Mouse (Mus musculus): ENCODE data around the gene Tmigd1. TPM values are rescaled to one million over a fixed set of nuclear protein-coding genes. Genes with fewer than 3 reads are reported as not detected.

The Tmigd1 gene
- polyA plus RNA-seq, 1 experiment from 2014 or later = not detected

GRCm38 (mm10) chr11:76884451-76884850 lies 17.5 kb upstream of the Tmigd1 start:
- WGBS = 47% methylated on average over 5 of the region's 5 CpGs
- H3K4me1 ChIP-seq = no peaks in the 10 kb centered on the region
- ATAC-seq (ENCODE audit: insufficient number of reproducible peaks, insufficient read depth, low FRiP score, low TSS enrichment) = no peak

GRCm38 (mm10) chr11:76889339-76890164 lies 12.4 kb upstream of the Tmigd1 start:
- H3K27me3 ChIP-seq = no peaks in the 10 kb centered on the region
- no peak for ATAC-seq (ENCODE audit: insufficient number of reproducible peaks, insufficient read depth, low FRiP score, low TSS enrichment)
- H3K4me2 ChIP-seq (replicated peaks) = no peak overlapping the region
- no peak overlapping the region for H3K9ac ChIP-seq
- H3K9me3 ChIP-seq = no peaks in the 10 kb centered on the region
- H3K27ac ChIP-seq = no peak overlapping the region
- H3K4me1 ChIP-seq = no peaks in the 10 kb centered on the region
- H3K4me3 ChIP-seq = no peak overlapping the region
- WGBS = 60% methylated on average over 10 of the region's 10 CpGs
- no peaks in the 10 kb centered on the region for H3K36me3 ChIP-seq

More at GRCm38 (mm10) chr11:76884451-76884850, 17.5 kb upstream of the Tmigd1 start:
- Histone ChIP-seq H3K9me3 (no peaks in the 10 kb centered on the region), H3K27ac (no peak overlapping the region), H3K36me3 (no peaks in the 10 kb centered on the region), H3K4me2 (replicated peaks) (no peak overlapping the region), H3K27me3 (no peaks in the 10 kb centered on the region), H3K9ac (no peak overlapping the region), H3K4me3 (no peak overlapping the region)

- Histone ChIP-seq H3K27me3 (no peaks in the 10 kb centered on the region), H3K9ac (no peak overlapping the region), H3K27ac (no peak overlapping the region), H3K9me3 (no peaks in the 10 kb centered on the region), H3K36me3 (no peaks in the 10 kb centered on the region), H3K4me1 (no peaks in the 10 kb centered on the region), H3K4me3 (no peak overlapping the region), H3K4me2 (replicated peaks) (no peak overlapping the region)
- no peak for ATAC-seq (ENCODE audit: insufficient number of reproducible peaks, insufficient read depth, low FRiP score, low TSS enrichment)
- WGBS = 86% methylated on average over 7 of the region's 7 CpGs
Observed at GRCm38 (mm10) chr11:76891171-76891570, 10.8 kb upstream of the Tmigd1 start.

DNA sequence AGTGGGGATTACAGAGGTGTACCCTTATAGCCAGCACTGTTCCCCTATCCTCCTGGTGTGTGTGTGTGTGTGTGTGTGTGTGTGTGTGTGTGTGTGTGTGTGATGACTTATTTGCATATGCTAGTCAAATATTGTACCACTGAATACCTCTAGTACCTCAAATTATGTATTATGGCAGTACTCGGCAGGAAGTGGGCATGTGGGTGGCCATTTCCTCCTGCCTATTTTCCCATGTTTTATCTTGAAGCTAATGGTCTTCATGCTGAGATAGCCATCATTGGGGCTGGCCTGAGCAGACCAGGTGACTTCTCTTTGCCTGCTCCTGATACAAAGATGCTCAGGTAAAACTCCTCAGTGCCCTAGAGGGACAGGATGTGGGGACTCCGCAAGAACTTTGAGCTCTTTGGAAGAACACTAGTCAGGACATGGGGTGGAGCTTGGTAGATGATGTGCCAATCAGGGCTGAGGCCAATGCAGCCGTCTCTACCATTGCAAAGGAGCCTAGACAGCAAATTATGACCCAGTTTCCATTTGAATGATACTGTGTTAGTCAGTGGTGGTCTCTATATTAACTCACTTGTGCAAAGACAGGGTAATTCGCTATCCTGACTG lies 10.1 kb upstream of the Tmigd1 start:
- H3K4me3 ChIP-seq = no peak overlapping the region
- no peak overlapping the region for H3K4me2 ChIP-seq (replicated peaks)
- 74% methylated on average over 4 of the region's 4 CpGs for WGBS
- no peak overlapping the region for H3K27ac ChIP-seq
- H3K36me3 ChIP-seq = no peaks in the 10 kb centered on the region
- no peak overlapping the region for H3K9ac ChIP-seq
- no peaks in the 10 kb centered on the region for H3K27me3 ChIP-seq
- no peaks in the 10 kb centered on the region for H3K4me1 ChIP-seq
- no peaks in the 10 kb centered on the region for H3K9me3 ChIP-seq
- ATAC-seq (ENCODE audit: insufficient number of reproducible peaks, insufficient read depth, low FRiP score, low TSS enrichment) = no peak

- Histone ChIP-seq H3K36me3 (no peaks in the 10 kb centered on the region), H3K9ac (no peak overlapping the region), H3K27me3 (no peaks in the 10 kb centered on the region), H3K9me3 (no peaks in the 10 kb centered on the region), H3K4me3 (no peak overlapping the region), H3K27ac (no peak overlapping the region), H3K4me1 (no peaks in the 10 kb centered on the region), H3K4me2 (replicated peaks) (no peak overlapping the region)
- ATAC-seq (ENCODE audit: insufficient number of reproducible peaks, insufficient read depth, low FRiP score, low TSS enrichment) = no peak
- 82% methylated on average over 3 of the region's 3 CpGs for WGBS
Observed at GRCm38 (mm10) chr11:76892972-76893371, 9.0 kb upstream of the Tmigd1 start.

DNA sequence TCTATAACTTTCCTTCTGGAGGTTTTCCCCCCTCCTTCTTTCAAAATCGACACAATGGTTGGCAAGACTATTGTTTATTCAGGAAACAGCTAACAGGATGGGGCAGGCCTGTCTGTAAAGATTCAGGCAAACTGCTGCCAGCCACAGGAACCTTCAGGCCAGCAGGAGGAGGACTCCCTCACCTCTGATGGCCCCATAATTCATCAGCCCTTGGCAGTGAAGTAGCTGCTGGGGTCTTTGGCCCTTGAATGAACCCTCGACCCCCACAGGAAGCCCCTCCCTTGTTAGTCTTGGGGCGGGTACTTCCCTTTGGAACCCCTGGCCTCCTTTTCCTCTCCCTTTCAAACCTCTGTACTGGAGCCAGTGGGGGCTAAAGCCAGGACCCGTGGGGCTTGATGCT lies 8.4 kb upstream of the Tmigd1 start:
- Histone ChIP-seq H3K4me2 (replicated peaks) (no peak overlapping the region), H3K9me3 (no peaks in the 10 kb centered on the region), H3K4me1 (no peaks in the 10 kb centered on the region), H3K27ac (no peak overlapping the region), H3K27me3 (no peaks in the 10 kb centered on the region), H3K36me3 (no peaks in the 10 kb centered on the region), H3K4me3 (no peak overlapping the region), H3K9ac (no peak overlapping the region)
- no peak for ATAC-seq (ENCODE audit: insufficient number of reproducible peaks, insufficient read depth, low FRiP score, low TSS enrichment)
- 25% methylated on average over 4 of the region's 4 CpGs for WGBS

- ATAC-seq (ENCODE audit: insufficient number of reproducible peaks, insufficient read depth, low FRiP score, low TSS enrichment) = no peak
- no peaks in the 10 kb centered on the region for H3K9me3 ChIP-seq
- H3K4me2 ChIP-seq (replicated peaks) = no peak overlapping the region
- H3K36me3 ChIP-seq = no peaks in the 10 kb centered on the region
- no peaks in the 10 kb centered on the region for H3K27me3 ChIP-seq
- no peak overlapping the region for H3K4me3 ChIP-seq
- no peaks in the 10 kb centered on the region for H3K4me1 ChIP-seq
- WGBS = 38% methylated on average over 5 of the region's 5 CpGs
- no peak overlapping the region for H3K27ac ChIP-seq
- H3K9ac ChIP-seq = no peak overlapping the region
Observed at GRCm38 (mm10) chr11:76894240-76894639, 7.7 kb upstream of the Tmigd1 start.

- no peaks in the 10 kb centered on the region for H3K4me1 ChIP-seq
- H3K9me3 ChIP-seq = no peaks in the 10 kb centered on the region
- H3K27me3 ChIP-seq = no peaks in the 10 kb centered on the region
- no peaks in the 10 kb centered on the region for H3K36me3 ChIP-seq
- no peak overlapping the region for H3K4me3 ChIP-seq
- H3K4me2 ChIP-seq (replicated peaks) = no peak overlapping the region
- WGBS = 68% methylated on average over 6 of the region's 6 CpGs
- no peak overlapping the region for H3K9ac ChIP-seq
- no peak overlapping the region for H3K27ac ChIP-seq
- no peak for ATAC-seq (ENCODE audit: insufficient number of reproducible peaks, insufficient read depth, low FRiP score, low TSS enrichment)
Observed at GRCm38 (mm10) chr11:76896360-76896759, 5.6 kb upstream of the Tmigd1 start.

- no peak for ATAC-seq (ENCODE audit: insufficient number of reproducible peaks, insufficient read depth, low FRiP score, low TSS enrichment)
- no peak overlapping the region for H3K4me2 ChIP-seq (replicated peaks)
- no peaks in the 10 kb centered on the region for H3K36me3 ChIP-seq
- H3K27me3 ChIP-seq = no peaks in the 10 kb centered on the region
- H3K27ac ChIP-seq = no peak overlapping the region
- no peaks in the 10 kb centered on the region for H3K9me3 ChIP-seq
- H3K4me3 ChIP-seq = no peak overlapping the region
- no peak overlapping the region for H3K9ac ChIP-seq
- WGBS = 88% methylated on average over 1 of the region's 1 CpGs
- H3K4me1 ChIP-seq = no peaks in the 10 kb centered on the region
Observed at GRCm38 (mm10) chr11:76897126-76897525, 4.8 kb upstream of the Tmigd1 start.

DNA sequence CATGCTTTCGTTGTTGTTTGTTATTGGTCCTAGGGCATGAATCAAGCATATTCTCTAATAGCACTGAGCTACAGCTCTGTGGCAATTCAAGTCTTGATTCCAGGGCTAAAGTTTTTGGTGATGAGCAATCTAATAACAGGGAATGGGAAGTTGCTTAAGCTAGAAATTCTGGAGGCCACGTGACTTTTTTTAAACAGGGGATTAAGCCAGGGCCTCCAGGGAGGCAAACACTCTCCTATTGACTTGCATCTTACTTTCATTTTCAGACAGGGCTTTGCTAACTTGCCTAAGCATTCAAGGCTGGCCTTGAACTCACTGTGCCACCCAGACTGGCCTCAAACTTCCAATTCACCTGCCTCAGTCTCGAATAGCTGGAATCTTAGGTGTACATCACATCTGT lies 4.1 kb upstream of the Tmigd1 start:
- Histone ChIP-seq H3K36me3 (no peaks in the 10 kb centered on the region), H3K4me1 (no peaks in the 10 kb centered on the region), H3K4me3 (no peak overlapping the region), H3K9me3 (no peaks in the 10 kb centered on the region), H3K9ac (no peak overlapping the region), H3K27ac (no peak overlapping the region), H3K27me3 (no peaks in the 10 kb centered on the region), H3K4me2 (replicated peaks) (no peak overlapping the region)
- no peak for ATAC-seq (ENCODE audit: insufficient number of reproducible peaks, insufficient read depth, low FRiP score, low TSS enrichment)
- WGBS = 53% methylated on average over 3 of the region's 3 CpGs

GRCm38 (mm10) chr11:76898751-76899150 lies 3.2 kb upstream of the Tmigd1 start:
- no peaks in the 10 kb centered on the region for H3K9me3 ChIP-seq
- H3K4me2 ChIP-seq (replicated peaks) = no peak overlapping the region
- H3K4me1 ChIP-seq = no peaks in the 10 kb centered on the region
- no peak overlapping the region for H3K9ac ChIP-seq
- no peaks in the 10 kb centered on the region for H3K36me3 ChIP-seq
- whole genome bisulfite sequencing = 95% methylated on average over 3 of the region's 3 CpGs
- no peak overlapping the region for H3K4me3 ChIP-seq
- no peaks in the 10 kb centered on the region for H3K27me3 ChIP-seq
- no peak overlapping the region for H3K27ac ChIP-seq
- no peak for ATAC-seq (ENCODE audit: insufficient number of reproducible peaks, insufficient read depth, low FRiP score, low TSS enrichment)
